Mouse (Mus musculus) kidney, embryonic 14.5 days (tissue): ENCODE measurements around the gene Serpinb9b. TPM values are rescaled to one million over a fixed set of nuclear protein-coding genes. Genes with fewer than 3 reads are reported as not detected.

Source experiments
- polyA plus RNA-seq: library from polyadenylated mRNA; unstranded; fragments of >200 nt; fragmentation: Nextera tagmentation; extraction: Ambion mirVana; gene quantifications from 2 replicates; pipeline ENCODE4 v1.2.1, GENCODE M21; 2014

Gene Serpinb9b
- polyA plus RNA-seq, 1 experiment from 2014 or later, result not detected

Other genes with a start within 250 kb of the Serpinb9b start
- gene Mylk4, start 243.5 kb upstream of the Serpinb9b start, polyA plus RNA-seq, result 0.14 TPM in 1 of 2 replicates, not detected in the other
- 14.1 and 19.0 TPM in 2 replicates for gene Wrnip1, start 225.4 kb upstream of the Serpinb9b start, polyA plus RNA-seq
- not detected in 2 replicates for gene D930007J09Rik, start 224.6 kb upstream of the Serpinb9b start, polyA plus RNA-seq
- 6.6 and 7.9 TPM in 2 replicates for gene Serpinb1a, start 176.2 kb upstream of the Serpinb9b start, polyA plus RNA-seq
- not detected in 2 replicates for gene Serpinb1c, start 129.2 kb upstream of the Serpinb9b start, polyA plus RNA-seq
- 1.9 and 2.2 TPM in 2 replicates for gene Serpinb6b, start 62.2 kb upstream of the Serpinb9b start, polyA plus RNA-seq
- gene Serpinb9, start 24.2 kb upstream of the Serpinb9b start, polyA plus RNA-seq, result 6.9 and 7.9 TPM in 2 replicates
- gene Serpinb1b, start 51.2 kb downstream of the Serpinb9b start, polyA plus RNA-seq, result not detected in 2 replicates
- not detected in 2 replicates for gene Serpinb9c, start 132.3 kb downstream of the Serpinb9b start, polyA plus RNA-seq
- gene Serpinb9d, start 165.5 kb downstream of the Serpinb9b start, polyA plus RNA-seq, result not detected in 2 replicates
- not detected in 2 replicates for gene Serpinb9e, start 222.2 kb downstream of the Serpinb9b start, polyA plus RNA-seq